Mouse (Mus musculus) kidney, postnatal 4 days (tissue): ENCODE results near the gene Narf.

Source experiments
- DNase-seq, 2 experiments: peaks; one replicate each; pipeline ENCODE4 v3.0.0; 2021; ENCODE audit warnings: mixed read lengths in 2 of 2

The Narf gene

DNA sequence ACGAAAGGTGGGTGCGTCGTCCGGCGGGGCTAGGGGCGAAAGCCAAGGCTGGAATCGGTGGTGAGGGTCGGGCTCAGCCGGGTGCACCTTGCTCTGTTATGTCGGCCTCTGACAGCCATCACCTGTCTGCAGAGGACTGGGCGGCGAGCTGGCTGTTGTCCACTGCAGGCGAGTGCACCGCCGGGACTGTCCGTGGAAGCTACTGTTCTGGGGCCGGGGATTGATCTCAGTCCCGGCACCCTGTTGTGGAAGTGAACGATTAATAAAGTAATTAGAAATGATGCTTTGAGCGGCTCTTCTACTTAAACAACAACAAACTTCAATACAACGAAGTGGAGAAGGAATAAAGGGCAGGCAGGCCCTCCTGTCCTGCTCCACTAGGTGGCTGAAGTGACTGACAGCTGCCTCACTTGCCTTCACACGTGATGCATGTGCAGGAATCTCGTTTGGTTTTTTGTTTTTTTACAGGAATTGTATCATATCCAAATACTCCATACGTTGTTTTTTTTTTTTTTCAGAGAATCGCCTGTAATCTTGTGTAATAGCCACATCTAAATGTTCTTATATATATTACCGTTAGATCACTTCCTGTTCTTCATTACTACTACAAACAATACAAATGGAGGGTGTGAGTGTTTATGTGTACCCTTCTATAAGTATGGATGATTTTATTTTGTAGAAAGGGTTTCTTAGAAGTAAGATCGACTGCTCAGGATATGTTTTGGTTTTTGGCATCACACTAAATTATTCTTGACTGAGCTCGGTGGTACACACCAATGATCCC is 484 bp downstream of the Narf start:
- DNase-seq, result no peak

DNA sequence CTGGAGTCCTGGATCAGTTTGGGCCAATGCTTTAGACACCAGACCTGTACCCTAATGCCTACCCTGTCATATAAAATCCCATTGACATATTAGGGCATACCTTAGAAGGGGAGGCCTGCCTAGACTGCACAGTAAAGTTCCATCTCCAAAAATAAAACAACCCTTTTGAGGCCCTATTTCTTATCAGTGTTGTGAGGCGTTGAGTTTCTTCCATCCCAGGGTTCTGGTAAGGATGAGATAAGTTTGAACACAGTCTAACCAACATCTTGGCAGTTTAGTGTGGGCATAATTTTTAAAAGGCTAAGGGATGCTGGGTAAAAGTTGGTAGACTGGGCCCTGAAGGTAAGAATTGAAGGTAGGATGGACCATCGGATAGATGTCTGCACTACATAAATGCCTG is 2.6 kb downstream of the Narf start:
- no peak for DNase-seq

DNA sequence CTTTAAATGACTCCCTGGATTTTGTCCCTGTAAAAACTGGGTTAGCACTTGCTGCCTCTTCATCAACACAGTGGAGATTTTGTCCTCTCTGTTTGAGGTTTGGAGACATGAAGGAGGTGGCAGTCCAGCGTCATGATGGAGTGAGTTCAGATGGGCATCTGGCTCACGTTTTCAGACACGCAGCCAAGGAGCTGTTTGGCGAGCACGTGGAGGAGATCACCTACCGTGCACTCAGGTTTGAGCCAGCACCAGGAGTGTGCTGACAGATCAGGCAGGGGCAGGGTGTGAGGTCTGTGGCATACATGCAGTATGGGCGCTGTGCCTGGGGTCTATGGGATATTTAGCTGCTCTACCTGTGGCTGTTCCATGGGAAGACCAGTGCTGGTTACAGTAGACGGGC is 13.1 kb downstream of the Narf start:
- no peak for DNase-seq

DNA sequence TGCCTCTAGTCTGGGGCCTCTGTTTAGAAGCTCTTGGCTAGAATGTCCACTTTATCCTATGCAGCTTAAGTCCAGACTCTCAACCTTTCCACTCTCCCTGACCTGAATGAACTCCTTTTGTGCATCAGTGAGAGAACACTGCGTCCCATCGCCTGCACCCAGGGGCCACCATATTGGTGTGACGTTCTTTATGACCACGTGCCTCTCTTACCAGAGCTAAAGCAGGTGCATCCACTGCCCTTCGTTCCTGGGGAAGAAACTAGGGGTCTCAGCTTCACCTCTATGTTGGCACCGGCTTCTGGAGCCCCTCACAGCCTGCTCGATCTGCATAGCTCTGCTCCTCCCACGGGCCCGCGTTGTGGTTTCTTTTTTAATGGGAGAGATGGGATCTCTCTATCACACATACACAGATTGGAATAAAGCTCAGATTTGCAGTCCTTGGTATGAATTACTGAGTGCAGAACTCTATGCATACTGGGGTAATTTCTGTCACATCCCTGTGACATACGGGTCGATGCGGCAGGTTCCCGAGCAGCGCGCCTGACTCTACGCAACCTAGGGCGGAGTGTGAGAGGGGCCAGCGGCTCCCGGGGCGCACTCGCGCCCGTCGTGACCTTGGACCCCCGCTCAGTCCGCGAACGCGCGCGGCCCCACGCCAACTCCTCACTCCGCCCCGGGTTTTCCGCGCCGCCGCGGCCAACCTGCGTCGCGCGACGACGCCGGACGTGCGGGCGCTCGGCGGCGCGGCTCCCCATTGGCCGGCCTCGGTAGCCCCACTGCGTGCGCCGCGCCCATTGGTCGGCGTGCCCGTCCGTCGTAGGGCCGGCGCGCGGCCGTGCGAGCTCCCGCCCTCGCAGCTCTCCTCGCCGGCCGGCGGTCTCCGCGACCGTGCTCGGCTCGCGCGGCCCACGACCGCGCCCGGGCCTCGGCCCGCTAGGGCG is 22.4 kb downstream of the Narf start, which contains the start of gene Foxk2:
Gene Foxk2 (plus strand): TSS at position 831 of the 941 bp plus-strand sequence.
- peak; percentile 94 to 97 for DNase-seq

DNA sequence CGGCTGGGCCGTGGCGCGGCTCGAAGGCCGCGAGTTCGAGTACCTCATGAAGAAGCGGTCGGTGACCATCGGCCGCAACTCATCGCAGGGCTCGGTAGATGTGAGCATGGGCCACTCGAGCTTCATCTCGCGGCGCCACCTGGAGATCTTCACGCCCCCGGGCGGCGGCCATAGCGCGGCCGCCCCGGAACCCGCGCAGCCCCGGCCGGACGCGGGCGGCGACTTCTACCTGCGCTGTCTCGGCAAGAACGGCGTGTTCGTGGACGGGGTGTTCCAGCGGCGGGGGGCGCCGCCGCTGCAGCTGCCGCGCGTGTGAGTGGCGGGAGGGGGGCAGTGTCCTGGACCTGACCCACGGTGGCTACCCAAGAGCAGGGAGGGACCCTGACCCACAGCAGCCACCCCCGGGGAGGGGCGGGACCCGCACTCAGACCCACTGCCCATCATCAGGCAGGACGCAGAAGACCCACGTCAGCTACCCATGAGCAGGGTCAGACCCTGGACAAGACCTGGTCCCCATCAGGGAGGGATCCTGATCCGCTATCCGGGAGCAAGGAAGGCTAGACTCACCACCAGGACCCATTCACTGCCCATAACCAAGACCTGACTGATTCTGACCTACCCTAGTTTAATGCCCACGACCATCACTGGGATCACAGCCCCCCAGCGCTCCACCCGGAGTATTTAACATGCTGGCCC is 23.3 kb downstream of the Narf start:
- peak; percentile 40 to 61 for DNase-seq

DNA sequence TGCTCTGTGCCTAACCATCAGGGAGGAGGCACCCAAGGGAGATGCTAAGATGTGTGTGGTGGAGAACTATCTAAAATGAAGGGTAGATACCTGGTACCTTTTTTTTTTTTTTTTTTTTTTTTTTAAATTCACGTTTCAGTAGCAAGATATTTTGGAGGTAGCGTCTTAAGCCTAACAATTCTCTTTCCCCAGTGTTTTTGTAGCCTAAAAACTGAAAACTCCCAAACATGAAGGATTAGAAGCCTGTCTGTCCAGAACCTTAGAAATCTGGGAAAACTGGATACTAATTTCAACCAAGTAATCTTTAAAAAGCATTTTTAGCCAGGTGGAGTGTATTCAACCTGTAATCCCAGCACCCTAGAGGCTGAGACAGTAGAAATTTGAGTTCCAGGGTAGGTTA is 24.0 kb downstream of the Narf start:
- DNase-seq, result no peak

DNA sequence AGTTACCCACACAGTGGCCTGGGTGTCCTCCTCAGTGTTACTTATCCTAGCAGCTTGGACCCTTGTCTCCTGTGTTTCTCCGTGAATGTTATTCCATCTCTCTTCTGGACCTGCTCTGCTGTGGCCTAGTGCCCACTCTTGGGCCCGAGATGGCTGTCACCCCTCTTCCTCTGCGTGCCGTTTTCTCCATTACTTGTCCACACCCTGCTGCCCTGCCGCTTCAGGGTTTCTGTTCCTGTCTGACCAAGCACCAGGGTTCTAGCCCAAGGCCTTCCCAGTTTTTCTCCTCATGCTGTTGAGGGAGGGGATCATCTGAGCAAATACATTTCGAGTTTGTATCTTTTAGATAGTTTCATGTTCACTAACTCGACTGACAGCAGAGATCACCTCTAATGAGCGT is 40.5 kb downstream of the Narf start:
- no peak for DNase-seq

DNA sequence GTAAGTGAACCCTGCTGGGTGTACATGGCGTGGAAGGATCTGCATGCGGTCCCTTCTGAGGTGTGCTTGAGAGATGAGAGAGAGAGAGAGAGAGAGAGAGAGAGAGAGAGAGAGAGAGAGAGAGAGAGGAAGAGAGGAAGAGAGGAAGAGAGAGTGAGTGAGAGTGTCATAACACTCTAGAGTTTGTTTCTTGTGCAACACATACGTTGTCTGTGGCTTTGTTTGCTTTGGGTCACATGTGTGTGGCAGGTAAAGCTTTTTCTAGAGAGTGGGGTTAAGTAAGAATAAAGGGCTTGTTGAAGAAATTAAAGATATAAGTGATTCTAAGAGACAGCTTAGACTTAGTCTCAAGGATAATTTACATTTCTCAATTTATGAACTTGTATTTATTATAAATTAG is 41.0 kb downstream of the Narf start:
- DNase-seq, result no peak

DNA sequence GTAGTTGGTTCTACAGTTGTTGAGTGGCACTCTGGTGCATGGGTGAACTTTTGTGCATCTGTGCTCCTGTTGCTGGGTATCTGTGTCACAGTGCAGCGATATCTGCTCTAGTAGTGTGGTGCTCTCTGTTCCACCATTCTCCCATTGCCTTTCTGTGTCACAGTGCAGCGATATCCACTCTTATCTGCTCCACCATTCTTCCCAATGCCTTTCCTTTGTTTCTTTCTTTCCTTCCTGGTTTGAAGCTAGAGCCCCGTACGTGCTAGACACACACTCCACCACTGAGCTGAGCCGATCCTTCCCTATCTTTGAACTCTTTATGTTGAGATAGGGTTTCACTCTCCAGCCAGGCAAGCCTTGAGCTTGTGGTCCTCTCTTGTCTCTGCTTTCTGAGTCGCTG is 45.9 kb downstream of the Narf start:
- DNase-seq, result no peak

DNA sequence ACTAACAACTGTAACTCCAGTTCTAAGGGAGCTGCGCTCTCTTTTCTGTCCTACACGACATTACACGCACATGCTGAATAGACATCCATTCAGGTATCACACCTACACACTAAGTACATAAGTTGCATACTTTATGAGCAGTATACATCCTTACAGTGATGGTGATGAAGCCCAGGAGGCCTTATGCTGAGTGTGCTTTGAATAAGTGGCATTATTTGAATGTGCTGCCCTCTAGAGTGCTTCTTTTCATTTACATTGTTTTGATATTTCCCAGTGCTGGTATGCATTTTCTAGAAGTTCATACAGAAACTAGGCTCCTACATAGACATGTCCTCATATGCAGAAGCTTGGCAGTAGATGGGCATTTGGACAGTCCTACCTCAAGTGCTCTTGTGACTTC is 52.8 kb downstream of the Narf start:
- no peak for DNase-seq

DNA sequence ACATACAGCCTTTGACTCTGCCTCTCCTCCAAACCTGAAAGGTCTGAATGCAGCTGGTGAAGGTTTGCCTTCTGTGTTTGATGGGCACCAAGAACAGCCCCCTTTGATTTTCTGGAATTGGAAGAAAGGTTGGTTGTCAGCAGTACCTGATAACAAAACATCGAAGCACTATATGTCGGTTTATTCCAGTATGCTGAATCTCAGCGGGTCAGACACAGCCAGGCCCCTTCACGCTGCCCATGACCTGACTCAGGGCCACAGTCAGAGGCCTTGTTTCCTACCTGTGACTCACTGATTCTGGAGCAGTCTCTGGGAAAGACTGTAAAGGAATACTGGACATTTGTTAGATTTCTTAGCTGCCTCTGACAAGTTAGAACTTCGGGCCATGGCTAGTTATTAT is 57.7 kb downstream of the Narf start:
- no peak for DNase-seq

DNA sequence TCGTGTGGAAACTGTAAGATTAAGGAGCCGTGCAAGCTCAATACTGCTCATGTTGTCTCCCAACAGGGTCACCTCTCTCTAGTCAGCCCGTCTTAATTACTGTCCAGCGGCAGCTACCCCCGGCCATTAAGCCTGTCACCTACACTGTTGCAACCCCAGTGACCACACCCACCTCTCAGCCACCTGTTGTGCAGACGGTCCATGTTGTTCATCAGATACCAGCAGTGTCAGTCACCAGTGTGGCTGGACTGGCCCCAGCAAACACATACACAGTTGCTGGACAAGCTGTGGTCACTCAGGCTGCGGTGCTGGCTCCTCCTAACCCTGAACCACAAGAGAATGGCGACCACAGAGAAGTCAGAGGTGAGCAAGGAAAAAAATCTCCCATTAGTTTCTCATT is 61.4 kb downstream of the Narf start:
- DNase-seq, result no peak

DNA sequence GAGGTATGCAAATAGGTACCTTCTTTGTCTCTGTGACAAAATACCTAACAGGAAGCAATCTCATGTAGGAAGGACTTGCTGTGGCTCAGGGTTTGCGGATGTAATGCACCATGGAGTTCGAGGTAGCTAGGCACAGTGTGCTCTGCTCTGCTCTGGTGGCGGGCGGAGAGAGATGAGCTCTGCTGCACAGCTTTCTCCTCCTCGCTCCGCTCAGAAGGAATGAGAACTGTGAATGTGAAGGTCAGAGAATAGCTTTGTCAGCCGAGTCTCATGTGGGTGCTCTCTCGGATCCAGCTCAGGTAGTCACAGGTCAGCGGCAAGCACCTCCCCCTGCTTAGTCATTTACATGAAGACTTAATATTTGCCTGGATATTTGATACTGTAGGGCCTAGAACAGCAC is 63.2 kb downstream of the Narf start:
- peak; percentile 45 to 56 for DNase-seq

DNA sequence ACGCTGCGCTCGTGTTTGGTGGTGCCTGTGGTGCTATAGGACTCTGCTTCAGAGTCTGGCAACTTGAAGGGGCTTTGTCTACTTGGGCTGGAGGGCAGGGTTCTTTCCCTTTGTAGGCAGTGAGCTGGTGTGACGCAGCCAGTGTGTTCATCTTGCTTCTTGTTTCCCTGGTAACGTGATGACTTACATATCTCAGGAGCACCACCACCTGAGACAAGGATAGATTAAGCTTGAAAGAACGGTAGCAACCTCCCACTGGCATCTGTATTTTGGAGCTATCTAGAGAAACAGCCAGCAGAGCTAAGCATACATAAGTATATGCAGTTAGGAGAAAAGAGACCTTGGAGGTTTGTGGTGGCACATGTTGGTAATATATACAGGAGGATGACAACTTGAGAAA is 68.3 kb downstream of the Narf start:
- DNase-seq, result no peak
